Mouse (Mus musculus): ENCODE measurements around the gene Zc3h10. TPM values are rescaled to one million over a fixed set of nuclear protein-coding genes. Genes with fewer than 3 reads are reported as not detected.
A peak's percentile ranks its signal among the peaks of the same experiment; 100 is the strongest.
"Not testable (repeated sequence)": the region's sequence is repeated elsewhere in the genome, so short reads cannot be mapped to it uniquely, and the experiment has no call there.

The Zc3h10 gene
- polyA plus RNA-seq, 1 experiment from 2014 or later, result 18.9 TPM

GRCm38 (mm10) chr10:128499116-128499671, 48.4 kb downstream of the Zc3h10 start:
- WGBS, result 2% methylated on average over 21 of the region's 21 CpGs
- Histone ChIP-seq H3K4me2 (replicated peaks) (peak overlapping the region; percentile 79), H3K27ac (peak overlapping the region; percentile 22; the same call in 1 of the 2 replicates), H3K36me3 (no peaks in the 10 kb centered on the region), H3K27me3 (replicated peaks) (no peaks in the 10 kb centered on the region), H3K9me3 (no peaks in the 10 kb centered on the region), H3K9ac (peak overlapping the region; percentile 54), H3K4me1 (peaks cover 20% of the 10 kb centered on the region), H3K4me3 (peak overlapping the region; percentile 57)
- peak; percentile 21; the same call in 1 of the 2 replicates for ATAC-seq (ENCODE audit: low FRiP score, low read depth)

GRCm38 (mm10) chr10:128498590-128498989, 49.0 kb downstream of the Zc3h10 start, which contains the start of gene Myl6b:
Gene Myl6b (minus strand): TSS chr10:128498685.
- H3K4me3 ChIP-seq, result peak within 1 kb of the TSS; percentile 57
- H3K9ac ChIP-seq, result peak within 1 kb of the TSS; percentile 54
- peak; percentile 78 for ATAC-seq (ENCODE audit: low FRiP score, low read depth)
- under 1% methylated on average over 27 of the region's 27 CpGs for WGBS
- peaks cover 21% of the 10 kb centered on the region for H3K4me1 ChIP-seq
- H3K9me3 ChIP-seq, result no peaks in the 10 kb centered on the region
- peak within 1 kb of the TSS; percentile 79 for H3K4me2 ChIP-seq (replicated peaks)
- H3K27me3 ChIP-seq (replicated peaks), result no peaks in the 10 kb centered on the region
- peak within 1 kb of the TSS; percentile 22; the same call in 1 of the 2 replicates for H3K27ac ChIP-seq
- no peaks in the 10 kb centered on the region for H3K36me3 ChIP-seq

- Histone ChIP-seq H3K27me3 (replicated peaks) (no peaks in the 10 kb centered on the region), H3K4me1 (peaks cover 28% of the 10 kb centered on the region), H3K36me3 (no peaks in the 10 kb centered on the region), H3K9me3 (no peaks in the 10 kb centered on the region), H3K4me2 (replicated peaks) (peak overlapping the region; percentile 79), H3K9ac (no peak overlapping the region), H3K27ac (no peak overlapping the region), H3K4me3 (no peak overlapping the region)
- WGBS, result 45% methylated on average over 6 of the region's 6 CpGs
- ATAC-seq (ENCODE audit: low FRiP score, low read depth), result no peak
Observed at GRCm38 (mm10) chr10:128497134-128497737, 50.3 kb downstream of the Zc3h10 start.

- Histone ChIP-seq H3K27me3 (replicated peaks) (no peaks in the 10 kb centered on the region), H3K27ac (no peak overlapping the region), H3K4me3 (no peak overlapping the region), H3K36me3 (peaks cover 4% of the 10 kb centered on the region), H3K4me1 (peaks cover 35% of the 10 kb centered on the region), H3K9me3 (no peaks in the 10 kb centered on the region), H3K4me2 (replicated peaks) (no peak overlapping the region), H3K9ac (0 out of 2 replicates have a peak overlapping the region, but pooled peaks have one; percentile 8)
- ATAC-seq (ENCODE audit: low FRiP score, low read depth), result no peak
- WGBS, result 43% methylated on average over 6 of the region's 6 CpGs
Observed at GRCm38 (mm10) chr10:128496509-128497077, 51.0 kb downstream of the Zc3h10 start.

GRCm38 (mm10) chr10:128495903-128496302, 51.7 kb downstream of the Zc3h10 start:
- WGBS, result 80% methylated on average over 4 of the region's 4 CpGs
- no peak for ATAC-seq (ENCODE audit: low FRiP score, low read depth)
- H3K9me3 ChIP-seq, result no peaks in the 10 kb centered on the region
- peaks cover 11% of the 10 kb centered on the region for H3K36me3 ChIP-seq
- H3K27me3 ChIP-seq (replicated peaks), result no peaks in the 10 kb centered on the region
- peaks cover 41% of the 10 kb centered on the region for H3K4me1 ChIP-seq
- H3K27ac ChIP-seq, result no peak overlapping the region
- H3K9ac ChIP-seq, result no peak overlapping the region
- no peak overlapping the region for H3K4me3 ChIP-seq
- H3K4me2 ChIP-seq (replicated peaks), result no peak overlapping the region

- no peak for ATAC-seq (ENCODE audit: low FRiP score, low read depth)
- Histone ChIP-seq H3K9me3 (no peaks in the 10 kb centered on the region), H3K27ac (no peak overlapping the region), H3K4me1 (peaks cover 42% of the 10 kb centered on the region), H3K4me2 (replicated peaks) (peak overlapping the region; percentile 84), H3K9ac (no peak overlapping the region), H3K4me3 (no peak overlapping the region), H3K27me3 (replicated peaks) (no peaks in the 10 kb centered on the region), H3K36me3 (peaks cover 17% of the 10 kb centered on the region)
- WGBS, result 74% methylated on average over 2 of the region's 2 CpGs
Observed at GRCm38 (mm10) chr10:128495270-128495669, 52.3 kb downstream of the Zc3h10 start.

- no peaks in the 10 kb centered on the region for H3K9me3 ChIP-seq
- H3K4me3 ChIP-seq, result peak overlapping the region; percentile 66
- H3K36me3 ChIP-seq, result peaks cover 23% of the 10 kb centered on the region
- no peak for ATAC-seq (ENCODE audit: low FRiP score, low read depth)
- peaks cover 42% of the 10 kb centered on the region for H3K4me1 ChIP-seq
- peak overlapping the region; percentile 62 for H3K9ac ChIP-seq
- no peaks in the 10 kb centered on the region for H3K27me3 ChIP-seq (replicated peaks)
- peak overlapping the region; percentile 84 for H3K4me2 ChIP-seq (replicated peaks)
- peak overlapping the region; percentile 54; the same call in 1 of the 2 replicates for H3K27ac ChIP-seq
- WGBS, result 62% methylated on average over 11 of the region's 11 CpGs
Observed at GRCm38 (mm10) chr10:128494667-128495245, 52.8 kb downstream of the Zc3h10 start.

GRCm38 (mm10) chr10:128493695-128494666, 53.6 kb downstream of the Zc3h10 start, which contains the start of gene Myl6:
Gene Myl6 (minus strand): TSS chr10:128494145.
- under 1% methylated on average over 45 of the region's 45 CpGs for WGBS
- no peaks in the 10 kb centered on the region for H3K27me3 ChIP-seq (replicated peaks)
- peak within 1 kb of the TSS; percentile 66 for H3K4me3 ChIP-seq
- peaks cover 36% of the 10 kb centered on the region for H3K4me1 ChIP-seq
- H3K27ac ChIP-seq, result peak within 1 kb of the TSS; percentile 54
- peaks cover 29% of the 10 kb centered on the region for H3K36me3 ChIP-seq
- peak within 1 kb of the TSS; percentile 78 for H3K9ac ChIP-seq
- peak; percentile 94 for ATAC-seq (ENCODE audit: low FRiP score, low read depth)
- peak within 1 kb of the TSS; percentile 84 for H3K4me2 ChIP-seq (replicated peaks)
- H3K9me3 ChIP-seq, result no peaks in the 10 kb centered on the region

- ATAC-seq (ENCODE audit: low FRiP score, low read depth), result peak; percentile 51
- Histone ChIP-seq H3K4me1 (peaks cover 36% of the 10 kb centered on the region), H3K9ac (peak overlapping the region; percentile 78), H3K9me3 (no peaks in the 10 kb centered on the region), H3K4me3 (peak overlapping the region; percentile 66), H3K36me3 (peaks cover 36% of the 10 kb centered on the region), H3K27me3 (replicated peaks) (no peaks in the 10 kb centered on the region), H3K4me2 (replicated peaks) (peak overlapping the region; percentile 84), H3K27ac (peak overlapping the region; percentile 54)
- under 1% methylated on average over 12 of the region's 12 CpGs for WGBS
Observed at GRCm38 (mm10) chr10:128493319-128493694, 54.3 kb downstream of the Zc3h10 start.

GRCm38 (mm10) chr10:128492633-128493311, 54.8 kb downstream of the Zc3h10 start:
- Histone ChIP-seq H3K9ac (peak overlapping the region; percentile 78), H3K4me2 (replicated peaks) (peak overlapping the region; percentile 84), H3K9me3 (no peaks in the 10 kb centered on the region), H3K4me1 (peaks cover 33% of the 10 kb centered on the region), H3K27me3 (replicated peaks) (no peaks in the 10 kb centered on the region), H3K4me3 (peak overlapping the region; percentile 66), H3K27ac (peak overlapping the region; percentile 54; the same call in 1 of the 2 replicates), H3K36me3 (peaks cover 41% of the 10 kb centered on the region)
- 35% methylated on average over 12 of the region's 12 CpGs for WGBS
- peak; percentile 30; the same call in 1 of the 2 replicates for ATAC-seq (ENCODE audit: low FRiP score, low read depth)

GRCm38 (mm10) chr10:128492051-128492450, 55.5 kb downstream of the Zc3h10 start:
- peaks cover 48% of the 10 kb centered on the region for H3K36me3 ChIP-seq
- H3K9me3 ChIP-seq; H3K27me3 ChIP-seq (replicated peaks); H3K27ac ChIP-seq; ATAC-seq (ENCODE audit: low FRiP score, low read depth): not testable (repeated sequence)
- peak overlapping the region; percentile 78; the same call in 1 of the 2 replicates for H3K9ac ChIP-seq
- 85% methylated on average over 8 of the region's 8 CpGs for WGBS
- peak overlapping the region; percentile 84 for H3K4me2 ChIP-seq (replicated peaks)
- H3K4me3 ChIP-seq, result peak overlapping the region; percentile 66
- H3K4me1 ChIP-seq, result peaks cover 32% of the 10 kb centered on the region

Measured in neural tube, embryonic 12.5 days (tissue).